Mouse (Mus musculus) CH12.LX (cell line): ENCODE results near the gene Tpcn1. TPM values are rescaled to one million over a fixed set of nuclear protein-coding genes. Genes with fewer than 3 reads are reported as not detected.

ENCODE experiments used
- DNase-seq: peaks from one replicate; pipeline ENCODE4 v3.0.0-alpha.2; 2013; ENCODE audit errors: extremely low read depth
- H3K27ac ChIP-seq: 2 replicates; pipeline ENCODE4 v1.5.1; 2012; ENCODE audit warnings: low read depth, mild to moderate bottlenecking, control low read depth, moderate library complexity; ENCODE audit not compliant: insufficient read depth
- H3K27me3 ChIP-seq: replicated peaks from 2 replicates; pipeline ENCODE3; 2012; ENCODE audit warnings: inconsistent platforms
- H3K36me3 ChIP-seq, 2 experiments: replicated peaks in 1 of 2; 2 replicates each; pipeline versions ENCODE3 to v1.6.1; 2012; ENCODE audit warnings: inconsistent platforms in 1 of 2, low read length in 1 of 2, mild to moderate bottlenecking in 1 of 2, mixed read lengths in 1 of 2, moderate library complexity in 1 of 2; ENCODE audit not compliant: control insufficient read depth in 1 of 2, insufficient read depth in 1 of 2
- H3K4me1 ChIP-seq, 2 experiments: 2 replicates each; pipeline ENCODE4 v1.6.1; 2012; ENCODE audit warnings: inconsistent platforms in 1 of 2, moderate library complexity in 1 of 2; ENCODE audit not compliant: insufficient read depth in 2 of 2, control insufficient read depth in 1 of 2
- H3K4me2 ChIP-seq: 2 replicates; pipeline ENCODE4 v1.6.1; 2012; ENCODE audit warnings: low read depth, mild to moderate bottlenecking, control low read depth; ENCODE audit not compliant: poor library complexity, insufficient read depth, severe bottlenecking
- H3K4me3 ChIP-seq, 3 experiments: fragments of 150-350 bp in 1 of 3; sonication (generic) in 1 of 3; replicated peaks in 1 of 3; 2 replicates each; pipeline versions ENCODE3 to v1.5.1; 2011 to 2012; ENCODE audit warnings: low read depth in 2 of 3, low read length in 2 of 3, mild to moderate bottlenecking in 2 of 3, moderate library complexity in 2 of 3, control low read depth in 1 of 3, improper control_type of control experiment in 1 of 3, inconsistent platforms in 1 of 3, mixed read lengths in 1 of 3; ENCODE audit not compliant: poor library complexity in 1 of 3
- H3K79me2 ChIP-seq: replicated peaks from 2 replicates; pipeline ENCODE4 v1.6.1; 2012; ENCODE audit warnings: mild to moderate bottlenecking, moderate library complexity; ENCODE audit not compliant: control insufficient read depth, poor library complexity, insufficient read depth, severe bottlenecking; ENCODE audit errors: extremely low read depth
- H3K9ac ChIP-seq: 2 replicates; pipeline ENCODE4 v1.6.1; 2012; ENCODE audit warnings: low read depth, mild to moderate bottlenecking, control low read depth, moderate library complexity; ENCODE audit not compliant: insufficient read depth
- H3K9me3 ChIP-seq: replicated peaks from 2 replicates; pipeline ENCODE3; 2012; ENCODE audit warnings: low read length, inconsistent platforms, mixed read lengths
- BHLHE40 ChIP-seq: IDR thresholded peaks from 2 replicates; pipeline ENCODE4 v1.6.1; 2011; ENCODE audit warnings: mild to moderate bottlenecking, low read depth, low read length, improper control_type of control experiment
- CHD1 ChIP-seq: IDR thresholded peaks from 2 replicates; pipeline ENCODE4 v1.6.1; 2012; ENCODE audit warnings: low read depth, low read length, improper control_type of control experiment, inconsistent platforms
- CTCF ChIP-seq, 2 experiments: IDR thresholded peaks in 1 of 2; conservative IDR thresholded peaks in 1 of 2; 2 replicates each; pipeline ENCODE4 v1.5.1; 2011 to 2012; ENCODE audit warnings: low read depth in 2 of 2, low read length in 2 of 2, improper control_type of control experiment in 1 of 2, inconsistent platforms in 1 of 2, mild to moderate bottlenecking in 1 of 2, moderate library complexity in 1 of 2
- E2F4 ChIP-seq: IDR thresholded peaks from 2 replicates; pipeline ENCODE4 v1.6.1; 2011; ENCODE audit warnings: low read depth, low read length, improper control_type of control experiment; ENCODE audit not compliant: insufficient replicate concordance
- EP300 ChIP-seq: IDR thresholded peaks from 2 replicates; pipeline ENCODE4 v1.6.1; 2011; ENCODE audit warnings: low read length, improper control_type of control experiment
- JUN ChIP-seq: IDR thresholded peaks from 2 replicates; pipeline ENCODE4 v1.6.1; 2011; ENCODE audit warnings: low read depth, mild to moderate bottlenecking, low read length, improper control_type of control experiment, moderate library complexity; ENCODE audit not compliant: insufficient read depth
- MAX ChIP-seq: IDR thresholded peaks from 2 replicates; pipeline ENCODE4 v1.6.1; 2011; ENCODE audit warnings: low read length, improper control_type of control experiment
- MEF2A ChIP-seq: IDR thresholded peaks from 2 replicates; pipeline ENCODE4 v1.6.1; 2014; ENCODE audit warnings: low read depth, mild to moderate bottlenecking, inconsistent platforms, low read length, improper control_type of control experiment, borderline replicate concordance
- MXI1 ChIP-seq: IDR thresholded peaks from 2 replicates; pipeline ENCODE4 v1.6.1; 2011; ENCODE audit warnings: mild to moderate bottlenecking, low read depth, low read length, improper control_type of control experiment
- NELFE ChIP-seq: IDR thresholded peaks from 2 replicates; pipeline ENCODE4 v1.6.1; 2011; ENCODE audit warnings: low read depth, low read length, improper control_type of control experiment
- PAX5 ChIP-seq: IDR thresholded peaks from 2 replicates; pipeline ENCODE4 v1.6.1; 2012; ENCODE audit warnings: low read length, inconsistent platforms, mixed read lengths
- POLR2AphosphoS2 ChIP-seq: IDR thresholded peaks from 2 replicates; pipeline ENCODE4 v1.6.1; 2011; ENCODE audit warnings: low read depth, low read length, improper control_type of control experiment
- RCOR1 ChIP-seq: conservative IDR thresholded peaks from 2 replicates; pipeline ENCODE4 v1.6.1; 2012; ENCODE audit warnings: low read depth, mild to moderate bottlenecking, inconsistent platforms, low read length, improper control_type of control experiment
- SIN3A ChIP-seq: IDR thresholded peaks from 2 replicates; pipeline ENCODE4 v1.6.1; 2012; ENCODE audit warnings: low read length, improper control_type of control experiment, inconsistent platforms
- SMC3 ChIP-seq: IDR thresholded peaks from 2 replicates; pipeline ENCODE4 v1.6.1; 2011; ENCODE audit warnings: low read depth, low read length, improper control_type of control experiment
- TBP ChIP-seq: conservative IDR thresholded peaks from 2 replicates; pipeline ENCODE4 v1.6.1; 2011; ENCODE audit warnings: low read depth, low read length, improper control_type of control experiment
- TCF12 ChIP-seq: IDR thresholded peaks from 2 replicates; pipeline ENCODE4 v1.6.1; 2014; ENCODE audit warnings: low read depth, mild to moderate bottlenecking, inconsistent platforms, low read length, improper control_type of control experiment
- USF1 ChIP-seq: IDR thresholded peaks from 2 replicates; pipeline ENCODE4 v1.6.1; 2014; ENCODE audit warnings: low read depth, mild to moderate bottlenecking, inconsistent platforms, low read length, improper control_type of control experiment
- USF2 ChIP-seq: conservative IDR thresholded peaks from 2 replicates; pipeline ENCODE4 v1.6.1; 2011; ENCODE audit warnings: low read depth, low read length, improper control_type of control experiment
- ZKSCAN1 ChIP-seq: IDR thresholded peaks from 2 replicates; pipeline ENCODE4 v1.6.1; 2012; ENCODE audit warnings: low read depth, inconsistent platforms, low read length, improper control_type of control experiment, borderline replicate concordance
- ZMIZ1 ChIP-seq: IDR thresholded peaks from 2 replicates; pipeline ENCODE4 v1.6.1; 2012; ENCODE audit warnings: low read depth, mild to moderate bottlenecking, inconsistent platforms, low read length, improper control_type of control experiment
- dilution Hi-C: fragments of 300-500 bp; cut with MboI; formaldehyde crosslinking; loops from 2 replicates; pipeline ENCODE4 v1.14.3; 2020; ENCODE audit warnings: low sequenced_read_pairs; ENCODE audit not compliant: extremely low pct_unique_long_range_greater_than_20kb, extremely low pct_ligation_motif_present
- in situ Hi-C: fragments of 300-500 bp; cut with MboI; formaldehyde crosslinking; loops from 3 replicates; pipeline ENCODE4 v1.14.3; 2019; ENCODE audit warnings: low sequenced_read_pairs, low pct_ligation_motif_present, low pct_unique_long_range_greater_than_20kb, mixed read lengths
- polyA plus RNA-seq: library from polyadenylated mRNA; unstranded; fragments of >175 nt; gene quantifications from 2 replicates; pipeline ENCODE4 v1.2.1, GENCODE M21; 2012; ENCODE audit warnings: low read depth; ENCODE audit not compliant: insufficient read length
- total RNA-seq, 2 experiments: library from RNA; depleted of rRNA; stranded (reverse); fragments of 300-350 nt in 1 of 2; fragments of >200 nt in 1 of 2; gene quantifications; 2 replicates each; pipeline ENCODE4 v1.2.3; 2012 to 2014

Tpcn1 gene
- total and polyA plus RNA-seq, 3 experiments, result 0.90 to 5.4 (median 2.2) TPM

- no peak for TF ChIP-seq CTCF (conservative IDR thresholded peaks at IDR 0.05 in 1 of 2, IDR thresholded peaks at IDR 0.05 in 1 of 2; ENCODE audit: low read depth in 2 of 2, low read length in 2 of 2)
- TF ChIP-seq JUN, result no peak
- no peak for TF ChIP-seq SIN3A
- TF ChIP-seq ZMIZ1, result no peak
- no peak for TF ChIP-seq RCOR1
- no peak for TF ChIP-seq ZKSCAN1
- no peak for TF ChIP-seq EP300
- no peak for TF ChIP-seq USF2
- TF ChIP-seq MEF2A, result no peak
- TF ChIP-seq E2F4, result no peak
- TF ChIP-seq TBP, result no peak
- TF ChIP-seq CHD1, result no peak
- TF ChIP-seq PAX5, result no peak
- no peak for TF ChIP-seq TCF12
- TF ChIP-seq BHLHE40, result no peak
- TF ChIP-seq POLR2AphosphoS2, result no peak
- no peaks in the 10 kb centered on the region for H3K79me2 ChIP-seq
- peaks cover 7 to 51% of the 10 kb centered on the region in 2 experiments for H3K4me1 ChIP-seq
- no peak overlapping the region for H3K9ac ChIP-seq
- peaks cover 10% of the 10 kb centered on the region for H3K27me3 ChIP-seq
- DNase-seq, result no peak
- H3K4me3 ChIP-seq, result no peak overlapping the region
- peaks cover 0 to 13% of the 10 kb centered on the region in 2 experiments for H3K36me3 ChIP-seq
- peaks cover 7% of the 10 kb centered on the region for H3K9me3 ChIP-seq
- H3K4me2 ChIP-seq, result 0 out of 2 replicates have a peak overlapping the region, but pooled peaks have one; percentile 89
- dilution Hi-C loops, result no loop called here
- no peak overlapping the region for H3K27ac ChIP-seq
- in situ Hi-C loops, result no loop called here
Measured at GRCm38 (mm10) chr5:120586741-120587615, 1.5 kb downstream of the Tpcn1 start.

GRCm38 (mm10) chr5:120584968-120585367 lies 3.5 kb downstream of the Tpcn1 start:
- H3K4me3 ChIP-seq, result no peak overlapping the region
- peaks cover 0 to 21% of the 10 kb centered on the region in 2 experiments for H3K36me3 ChIP-seq

More at GRCm38 (mm10) chr5:120584968-120585367, 3.5 kb downstream of the Tpcn1 start:
- no peaks in the 10 kb centered on the region for H3K79me2 ChIP-seq
- peaks cover 10% of the 10 kb centered on the region for H3K27me3 ChIP-seq
- no peak overlapping the region for H3K9ac ChIP-seq
- peaks cover 9 to 56% of the 10 kb centered on the region in 2 experiments for H3K4me1 ChIP-seq
- no peak overlapping the region for H3K27ac ChIP-seq
- no peak overlapping the region for H3K4me2 ChIP-seq
- in situ Hi-C loops (no loop called here), dilution Hi-C loops (no loop called here)
- DNase-seq, result no peak
- TF ChIP-seq MXI1 (no peak), CTCF (conservative IDR thresholded peaks at IDR 0.05 in 1 of 2, IDR thresholded peaks at IDR 0.05 in 1 of 2; ENCODE audit: low read depth in 2 of 2, low read length in 2 of 2) (no peak), CHD1 (no peak), USF1 (no peak), JUN (no peak), MAX (no peak), SMC3 (no peak), NELFE (no peak)
- H3K9me3 ChIP-seq, result peaks cover 6% of the 10 kb centered on the region
